Mouse (Mus musculus) fat pad, adult 2 months (tissue): ENCODE measurements around the gene Htt.
A peak's percentile ranks its signal among the peaks of the same experiment; 100 is the strongest.

Source experiments
- DNase-seq: peaks from one replicate; pipeline ENCODE4 v3.0.0-alpha.2; 2011; ENCODE audit warnings: low read depth, low spot score; ENCODE audit errors: extremely low read depth

The Htt gene

GRCm38 (mm10) chr5:34930151-34930975 lies 168.8 kb downstream of the Htt start:
- DNase-seq = peak; percentile 36

- DNase-seq = no peak
These were observed 169.6 kb downstream of the Htt start for GRCm38 (mm10) chr5:34931091-34931490.

GRCm38 (mm10) chr5:34931516-34932457 lies 170.2 kb downstream of the Htt start:
- no peak for DNase-seq

GRCm38 (mm10) chr5:34932458-34932806 lies 170.9 kb downstream of the Htt start:
- no peak for DNase-seq

GRCm38 (mm10) chr5:34933461-34933860 lies 171.9 kb downstream of the Htt start:
- DNase-seq = no peak

GRCm38 (mm10) chr5:34941710-34942470 lies 180.3 kb downstream of the Htt start:
- DNase-seq = no peak

GRCm38 (mm10) chr5:34943428-34943827 lies 181.9 kb downstream of the Htt start:
- DNase-seq = no peak

GRCm38 (mm10) chr5:34948861-34949760 lies 187.6 kb downstream of the Htt start, which contains the start of gene Rgs12:
Rgs12 (plus strand) TSS chr5:34949445.
- no peak for DNase-seq

GRCm38 (mm10) chr5:34949769-34950211 lies 188.2 kb downstream of the Htt start:
- no peak for DNase-seq

- DNase-seq = no peak
These were observed 189.1 kb downstream of the Htt start for GRCm38 (mm10) chr5:34950486-34951160.

GRCm38 (mm10) chr5:34951161-34951834 lies 189.8 kb downstream of the Htt start:
- DNase-seq = no peak

- DNase-seq = no peak
These were observed 193.0 kb downstream of the Htt start for GRCm38 (mm10) chr5:34954508-34954907.

- no peak for DNase-seq
These were observed 194.1 kb downstream of the Htt start for GRCm38 (mm10) chr5:34955630-34956029.

- no peak for DNase-seq
These were observed 194.6 kb downstream of the Htt start for GRCm38 (mm10) chr5:34956151-34956550.

GRCm38 (mm10) chr5:34957015-34957414 lies 195.5 kb downstream of the Htt start:
- no peak for DNase-seq

GRCm38 (mm10) chr5:34960021-34960420 lies 198.5 kb downstream of the Htt start:
- no peak for DNase-seq
